In the genomic region with DNA sequence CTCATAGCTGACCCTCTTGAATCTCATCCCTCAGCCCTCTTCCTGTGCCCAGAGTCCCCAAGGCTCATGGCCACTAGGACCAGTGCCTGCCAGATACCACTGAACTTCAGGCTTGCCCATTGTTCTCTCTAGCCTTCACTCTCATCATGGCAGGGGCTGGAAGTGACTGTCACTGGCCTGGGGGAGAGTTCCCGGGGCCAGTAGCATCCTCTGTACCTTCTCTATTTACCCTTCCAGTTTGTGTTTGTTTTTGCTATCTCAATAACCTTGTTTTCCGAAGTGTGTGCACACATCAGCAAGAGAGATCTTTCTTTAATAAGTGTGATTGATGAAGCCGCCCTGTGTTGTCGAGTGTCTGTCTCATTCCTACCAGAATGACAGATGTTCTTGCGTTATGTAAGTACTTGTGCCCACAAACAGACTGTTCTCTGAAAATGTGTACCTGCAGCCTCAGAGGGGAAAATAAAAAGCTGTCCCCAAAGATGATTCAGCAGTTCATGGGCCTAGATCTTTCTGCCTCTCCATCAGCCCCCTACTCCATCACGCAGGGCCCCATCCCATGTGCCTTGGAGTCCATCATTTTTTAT, we compare ENCODE assay signal across 18 mouse cellular contexts.
"Had no signal": no experiment of that assay in that cellular context is flagged by ENCODE, and none has a peak within 500 bp of the region (broad histone marks: within the 10 kb centered on the region; RNA-seq: fewer than 3 reads in every experiment).

No protein-coding gene starts in this region.

- H3K27me3 ChIP-seq: liver, embryonic 13.5 days; midbrain, embryonic 13.5 days; stomach, embryonic 15.5 days had no signal

- H3K4me3 ChIP-seq: left cerebral cortex, adult 2 months; liver, embryonic 13.5 days; midbrain, embryonic 13.5 days; myocyte; stomach, embryonic 15.5 days had no signal

- H3K27ac ChIP-seq: kidney, postnatal 0 days; left cerebral cortex, adult 2 months; liver, embryonic 13.5 days; midbrain, embryonic 13.5 days; stomach, embryonic 15.5 days had no signal

- H3K9ac ChIP-seq: liver, embryonic 13.5 days; midbrain, embryonic 13.5 days; stomach, embryonic 15.5 days had no signal

- H3K4me1 ChIP-seq: liver, embryonic 13.5 days; midbrain, embryonic 13.5 days; stomach, embryonic 15.5 days had no signal

- DNase-seq: kidney, adult 2 months; kidney, postnatal 25 days; layer of hippocampus, postnatal 36 days; liver, embryonic 13.5 days; lung, adult 2 months; lung, postnatal 14 days; lung, postnatal 4 days; retina, postnatal 1 day; right cerebral cortex, postnatal 25 days; spleen, adult 18-20 months; thymus, postnatal 25 days had no signal

- H3K9me3 ChIP-seq: liver, embryonic 13.5 days; midbrain, embryonic 13.5 days; stomach, embryonic 15.5 days had no signal

- H3K36me3 ChIP-seq: liver, embryonic 13.5 days; stomach, embryonic 15.5 days had no signal

- ATAC-seq: intestine, postnatal 0 days; midbrain, embryonic 13.5 days; midbrain, embryonic 16.5 days had no signal

- H3K4me2 ChIP-seq: liver, embryonic 13.5 days; midbrain, embryonic 13.5 days; stomach, embryonic 15.5 days had no signal
